Mouse (Mus musculus): ENCODE results near the gene Gm10352. TPM values are rescaled to one million over a fixed set of nuclear protein-coding genes. Genes with fewer than 3 reads are reported as not detected.
"Not testable (repeated sequence)": the region's sequence is repeated elsewhere in the genome, so short reads cannot be mapped to it uniquely, and the experiment has no call there.

The Gm10352 gene
- polyA plus RNA-seq (2012; rRNA removed) = not detected in 2 replicates
- polyA plus RNA-seq (2014; fragmentation: Nextera tagmentation; extraction: Ambion mirVana) = not detected in 2 replicates

DNA sequence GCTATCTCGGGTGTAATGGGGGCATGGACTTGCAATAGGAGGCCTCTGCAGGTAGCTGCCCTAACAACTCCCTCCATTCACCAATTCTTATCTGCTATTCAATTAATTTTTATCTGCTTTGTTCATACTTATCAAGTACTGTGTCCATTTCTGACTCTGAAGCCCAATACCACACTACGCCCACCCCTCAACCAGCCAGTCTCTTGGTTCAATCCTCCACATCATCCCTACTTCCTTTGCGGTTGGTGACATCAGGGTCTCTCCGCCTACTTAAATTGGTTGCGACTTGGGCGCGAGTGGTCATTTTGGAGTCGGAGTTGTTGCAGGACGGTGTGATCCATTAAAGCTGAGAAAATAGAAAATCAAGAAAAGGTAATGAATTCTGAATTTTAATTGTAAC is at the start of gene Gm10352:
Gene Gm10352 (plus strand): TSS at position 301 of the 400 bp plus-strand sequence.
- not testable (repeated sequence) for H3K27me3 ChIP-seq (ENCODE audit: control insufficient read depth, insufficient read depth, low read length); ATAC-seq (ENCODE audit: insufficient read depth); H3K4me1 ChIP-seq (replicated peaks; ENCODE audit: control insufficient read depth in 2 of 2, insufficient read depth in 2 of 2, low read length in 1 of 2); H3K27ac ChIP-seq; H3K9ac ChIP-seq (replicated peaks); DNase-seq (ENCODE audit: low read depth in 3 of 3, low spot score in 3 of 3); H3K4me3 ChIP-seq (ENCODE audit: insufficient read depth in 1 of 2, low read depth in 2 of 2, low read length in 2 of 2); H3K4me2 ChIP-seq (ENCODE audit: low read depth); H3K36me3 ChIP-seq (replicated peaks; ENCODE audit: control insufficient read depth, insufficient read depth, low read depth); H3K9me3 ChIP-seq (ENCODE audit: control insufficient read depth, low read length)
- no CpG with 5 or more reads among the region's 9 CpGs for WGBS (ENCODE audit: insufficient replicate concordance)

DNA sequence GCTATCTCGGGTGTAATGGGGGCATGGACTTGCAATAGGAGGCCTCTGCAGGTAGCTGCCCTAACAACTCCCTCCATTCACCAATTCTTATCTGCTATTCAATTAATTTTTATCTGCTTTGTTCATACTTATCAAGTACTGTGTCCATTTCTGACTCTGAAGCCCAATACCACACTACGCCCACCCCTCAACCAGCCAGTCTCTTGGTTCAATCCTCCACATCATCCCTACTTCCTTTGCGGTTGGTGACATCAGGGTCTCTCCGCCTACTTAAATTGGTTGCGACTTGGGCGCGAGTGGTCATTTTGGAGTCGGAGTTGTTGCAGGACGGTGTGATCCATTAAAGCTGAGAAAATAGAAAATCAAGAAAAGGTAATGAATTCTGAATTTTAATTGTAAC is 31.5 kb downstream of the Gm10352 start, which contains the start of gene Gm29289:
Gene Gm29289 (plus strand): TSS at position 301 of the 400 bp plus-strand sequence.
- not testable (repeated sequence) for H3K4me1 ChIP-seq (replicated peaks; ENCODE audit: control insufficient read depth in 2 of 2, insufficient read depth in 2 of 2, low read length in 1 of 2); H3K4me3 ChIP-seq (ENCODE audit: insufficient read depth in 1 of 2, low read depth in 2 of 2, low read length in 2 of 2); DNase-seq (ENCODE audit: low read depth in 3 of 3, low spot score in 3 of 3); H3K4me2 ChIP-seq (ENCODE audit: low read depth); H3K27me3 ChIP-seq (ENCODE audit: control insufficient read depth, insufficient read depth, low read length); H3K9ac ChIP-seq (replicated peaks); H3K27ac ChIP-seq; H3K36me3 ChIP-seq (replicated peaks; ENCODE audit: control insufficient read depth, insufficient read depth, low read depth); ATAC-seq (ENCODE audit: insufficient read depth); H3K9me3 ChIP-seq (ENCODE audit: control insufficient read depth, low read length)
- WGBS (ENCODE audit: insufficient replicate concordance) = no CpG with 5 or more reads among the region's 9 CpGs

Other genes with a start within 250 kb of the Gm10352 start
- gene Sry, start 237.3 kb upstream of the Gm10352 start, polyA plus RNA-seq (2012; rRNA removed) = not detected in 2 replicates
- not detected in 2 replicates for gene Sry, start 237.3 kb upstream of the Gm10352 start, polyA plus RNA-seq (2014; fragmentation: Nextera tagmentation; extraction: Ambion mirVana)
- not detected in 2 replicates for gene H2al2b, start 180.3 kb upstream of the Gm10352 start, polyA plus RNA-seq (2012; rRNA removed)
- not detected in 2 replicates for gene H2al2b, start 180.3 kb upstream of the Gm10352 start, polyA plus RNA-seq (2014; fragmentation: Nextera tagmentation; extraction: Ambion mirVana)
- gene Gm4064, start 104.8 kb upstream of the Gm10352 start, polyA plus RNA-seq (2012; rRNA removed) = not detected in 2 replicates
- gene Gm4064, start 104.8 kb upstream of the Gm10352 start, polyA plus RNA-seq (2014; fragmentation: Nextera tagmentation; extraction: Ambion mirVana) = not detected in 2 replicates
- not detected in 2 replicates for gene Rbmy, start 70.3 kb upstream of the Gm10352 start, polyA plus RNA-seq (2012; rRNA removed)
- not detected in 2 replicates for gene Rbmy, start 70.3 kb upstream of the Gm10352 start, polyA plus RNA-seq (2014; fragmentation: Nextera tagmentation; extraction: Ambion mirVana)
- not detected in 2 replicates for gene Gm10256, start 70.3 kb upstream of the Gm10352 start, polyA plus RNA-seq (2012; rRNA removed)
- gene Gm10256, start 70.3 kb upstream of the Gm10352 start, polyA plus RNA-seq (2014; fragmentation: Nextera tagmentation; extraction: Ambion mirVana) = not detected in 2 replicates
- gene Gm29289, start 31.6 kb downstream of the Gm10352 start, polyA plus RNA-seq (2012; rRNA removed) = not detected in 2 replicates
- gene Gm29289, start 31.6 kb downstream of the Gm10352 start, polyA plus RNA-seq (2014; fragmentation: Nextera tagmentation; extraction: Ambion mirVana) = not detected in 2 replicates